Comparison of ENCODE assay signal across 21 mouse cellular contexts in genomic region chr4:154465123-154465522, GRCm38 (mm10).
"Had no signal": no experiment of that assay in that cellular context is flagged by ENCODE, and none has a peak within 500 bp of the region (broad histone marks: within the 10 kb centered on the region; RNA-seq: fewer than 3 reads in every experiment).

No protein-coding gene starts in this region.

- H3K36me3 ChIP-seq: kidney, embryonic 15.5 days; limb, embryonic 13.5 days; liver, embryonic 12.5 days; liver, embryonic 15.5 days; lung, embryonic 15.5 days; midbrain, embryonic 10.5 days; midbrain, embryonic 15.5 days; neural tube, embryonic 12.5 days; neural tube, embryonic 15.5 days had no signal

- DNase-seq: kidney, adult 11 months; kidney, adult 8-10 months; kidney, postnatal 10 days; kidney, postnatal 36 days; liver; lung, adult 18-20 months; lung, postnatal 10 days; lung, postnatal 36 days; retina, postnatal 1 day; thymus, postnatal 25 days had no signal

- H3K4me1 ChIP-seq: kidney, embryonic 15.5 days; liver, embryonic 12.5 days; liver, embryonic 15.5 days; lung, embryonic 15.5 days; megakaryocyte, embryonic 14.5 days; neural tube, embryonic 12.5 days had no signal

- H3K27ac ChIP-seq: kidney, embryonic 15.5 days; limb, embryonic 10.5 days; limb, embryonic 13.5 days; liver, embryonic 12.5 days; liver, embryonic 15.5 days; lung, embryonic 15.5 days; midbrain, embryonic 10.5 days; midbrain, embryonic 15.5 days; neural tube, embryonic 12.5 days; neural tube, embryonic 15.5 days had no signal

- H3K9me3 ChIP-seq: kidney, embryonic 15.5 days; limb, embryonic 10.5 days; limb, embryonic 13.5 days; liver, embryonic 12.5 days; liver, embryonic 15.5 days; lung, embryonic 15.5 days; megakaryocyte, embryonic 14.5 days; midbrain, embryonic 10.5 days; midbrain, embryonic 15.5 days; neural tube, embryonic 12.5 days; neural tube, embryonic 15.5 days had no signal

- H3K9ac ChIP-seq: kidney, embryonic 15.5 days; limb, embryonic 13.5 days; liver, embryonic 12.5 days; liver, embryonic 15.5 days; lung, embryonic 15.5 days; midbrain, embryonic 15.5 days; neural tube, embryonic 12.5 days; neural tube, embryonic 15.5 days had no signal

- H3K4me2 ChIP-seq: kidney, embryonic 15.5 days; limb, embryonic 13.5 days; liver, embryonic 12.5 days; liver, embryonic 15.5 days; lung, embryonic 15.5 days; midbrain, embryonic 15.5 days; neural tube, embryonic 12.5 days; neural tube, embryonic 15.5 days had no signal

- ATAC-seq: liver, embryonic 12.5 days; midbrain, embryonic 15.5 days had no signal

- H3K4me3 ChIP-seq: kidney, embryonic 15.5 days; limb, embryonic 10.5 days; limb, embryonic 13.5 days; liver, embryonic 12.5 days; liver, embryonic 15.5 days; lung, embryonic 15.5 days; megakaryocyte, embryonic 14.5 days; midbrain, embryonic 10.5 days; midbrain, embryonic 15.5 days; neural tube, embryonic 12.5 days; neural tube, embryonic 15.5 days had no signal
